Mouse (Mus musculus): ENCODE results near the gene Ptprn2.

Gene Ptprn2

DNA sequence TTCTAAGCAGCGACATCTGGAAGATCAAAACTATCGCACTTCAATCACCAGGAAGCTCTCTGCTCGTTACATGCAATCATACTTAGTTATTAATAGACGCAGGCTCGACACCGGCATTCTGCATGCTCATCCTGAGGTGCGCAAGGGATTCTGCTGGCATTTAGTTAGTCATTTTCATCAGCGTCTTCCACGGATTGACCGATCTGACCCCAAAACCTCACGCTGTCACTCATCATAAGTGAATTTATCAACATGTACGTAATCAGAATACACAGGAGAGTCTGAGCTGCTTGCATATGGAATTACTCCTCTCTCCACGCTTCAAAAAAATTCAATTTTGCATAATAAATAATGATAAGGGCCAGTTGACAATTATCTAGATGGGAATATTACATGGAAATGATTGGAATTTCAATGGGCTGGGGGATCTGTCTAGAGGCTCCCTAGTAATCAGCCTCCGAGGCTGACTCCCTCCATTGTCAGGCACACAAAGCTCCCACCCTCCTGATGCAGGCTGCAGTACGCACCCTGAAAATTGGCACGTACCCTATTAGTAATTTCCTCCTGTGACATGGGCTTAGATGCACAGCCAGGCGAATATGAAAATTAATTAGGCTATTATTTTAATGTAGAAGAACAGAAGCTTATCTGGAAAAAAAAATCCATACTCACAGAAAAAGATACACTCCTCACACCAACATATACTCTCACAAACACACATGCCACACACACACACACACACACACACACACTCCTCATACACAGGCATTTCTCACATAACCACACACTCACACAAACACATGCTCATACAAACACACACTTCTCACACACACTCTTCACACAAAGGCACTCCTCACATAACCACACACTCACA lies 819.5 kb downstream of the Ptprn2 start:
- no peak for DNase-seq (ENCODE audit: low read depth in 1 of 2, low spot score in 2 of 2)

DNA sequence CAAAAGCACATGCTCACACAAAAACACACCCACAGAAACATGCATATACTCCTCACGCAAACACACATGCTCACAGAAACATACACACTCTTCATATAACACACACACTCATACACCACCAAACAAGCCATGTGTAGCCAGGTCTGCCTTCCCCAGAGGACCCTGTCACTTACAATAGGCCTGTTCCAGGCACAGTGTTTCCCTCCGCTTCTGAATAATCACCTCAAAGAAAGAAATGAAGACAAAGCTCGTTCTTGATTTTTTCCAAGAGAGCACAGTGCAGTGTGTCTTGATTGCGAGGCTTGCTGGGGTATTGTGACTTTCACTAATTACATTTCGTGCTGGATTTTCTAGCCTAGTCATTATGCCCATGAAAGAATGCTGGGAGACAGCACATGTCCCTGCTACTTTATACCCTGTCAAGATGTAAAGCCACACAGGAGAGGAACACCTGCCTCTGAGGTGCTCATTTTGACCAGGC lies 820.1 kb downstream of the Ptprn2 start:
- no peak for DNase-seq (ENCODE audit: low read depth in 1 of 2, low spot score in 2 of 2)

DNA sequence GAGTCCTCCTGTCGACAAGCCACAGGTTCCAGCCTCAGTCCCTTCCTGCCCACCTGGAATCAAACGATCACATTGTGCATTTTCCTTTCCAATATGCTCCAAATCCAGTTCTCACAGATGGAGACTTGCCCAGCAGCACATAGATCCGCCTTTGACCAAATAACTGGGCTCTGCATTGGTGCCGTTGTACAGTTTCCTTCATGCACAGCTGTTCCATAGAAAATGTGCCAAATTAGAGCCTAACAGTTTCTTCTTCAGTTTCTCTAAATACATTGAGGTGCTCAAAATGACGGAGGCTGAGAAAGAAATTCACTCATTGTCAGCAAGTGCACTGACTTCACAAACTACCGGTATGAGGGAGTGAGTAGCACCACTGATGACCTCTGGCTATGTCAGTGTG lies 826.6 kb downstream of the Ptprn2 start:
- no peak for DNase-seq (ENCODE audit: low read depth in 1 of 2, low spot score in 2 of 2)

DNA sequence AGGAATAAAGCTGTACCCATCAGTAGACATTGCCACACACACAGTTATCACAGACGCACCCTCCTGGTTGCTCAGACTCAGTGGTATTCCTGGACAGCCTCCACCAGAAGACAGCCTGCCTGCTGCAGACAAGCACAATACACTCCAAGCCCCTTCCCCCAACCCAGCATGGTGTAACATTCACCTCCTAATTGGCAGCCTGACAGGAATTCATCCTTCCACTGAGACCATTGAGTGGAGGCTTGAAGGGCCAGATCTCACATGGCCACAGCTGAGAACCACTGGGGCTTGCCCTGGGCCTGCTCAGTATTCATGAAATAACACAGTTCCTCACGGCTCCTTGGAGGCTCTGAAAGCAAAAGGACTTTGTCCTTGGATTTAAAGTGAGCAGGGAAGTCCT lies 829.5 kb downstream of the Ptprn2 start:
- DNase-seq (ENCODE audit: low read depth in 1 of 2, low spot score in 2 of 2) = no peak

DNA sequence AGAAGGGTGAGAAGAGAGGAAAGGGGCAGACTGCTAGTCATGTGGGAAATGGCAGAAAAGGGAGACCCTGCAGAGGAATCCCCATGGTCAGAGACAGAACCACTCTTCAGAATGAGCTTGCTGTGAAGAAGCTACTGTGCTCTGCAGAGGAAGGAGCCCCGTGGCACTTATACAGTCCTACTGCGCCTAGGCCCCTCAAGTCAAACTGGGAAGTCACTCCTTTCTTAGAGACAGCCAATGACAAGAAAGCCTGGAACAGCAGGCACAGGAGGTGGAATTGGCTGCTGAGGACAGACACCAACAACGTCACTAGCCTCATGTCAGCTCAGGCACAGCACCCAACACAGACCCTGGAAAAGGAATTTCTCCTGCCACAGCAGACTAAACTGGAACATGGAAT lies 830.1 kb downstream of the Ptprn2 start:
- no peak for DNase-seq (ENCODE audit: low read depth in 1 of 2, low spot score in 2 of 2)

DNA sequence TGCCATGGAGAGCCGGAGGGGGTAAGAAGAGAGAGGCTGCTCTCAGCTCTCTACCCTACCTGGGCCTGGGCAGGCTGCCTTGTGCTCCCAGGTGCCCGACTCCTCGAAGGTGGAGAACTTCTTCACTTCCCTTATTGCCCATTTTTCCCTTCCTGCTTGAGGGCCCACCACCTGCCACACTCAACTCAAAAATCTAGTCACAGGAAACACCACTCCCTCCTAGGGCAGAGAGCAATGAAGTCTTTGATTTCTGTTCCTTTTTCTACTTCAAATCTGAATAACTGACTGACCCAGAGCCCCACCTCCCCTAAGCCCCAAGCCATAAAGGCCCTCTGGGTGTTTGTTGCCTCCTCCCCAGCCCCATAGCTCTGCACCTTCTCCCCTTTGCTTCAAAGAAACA lies 832.7 kb downstream of the Ptprn2 start:
- no peak for DNase-seq (ENCODE audit: low read depth in 1 of 2, low spot score in 2 of 2)

DNA sequence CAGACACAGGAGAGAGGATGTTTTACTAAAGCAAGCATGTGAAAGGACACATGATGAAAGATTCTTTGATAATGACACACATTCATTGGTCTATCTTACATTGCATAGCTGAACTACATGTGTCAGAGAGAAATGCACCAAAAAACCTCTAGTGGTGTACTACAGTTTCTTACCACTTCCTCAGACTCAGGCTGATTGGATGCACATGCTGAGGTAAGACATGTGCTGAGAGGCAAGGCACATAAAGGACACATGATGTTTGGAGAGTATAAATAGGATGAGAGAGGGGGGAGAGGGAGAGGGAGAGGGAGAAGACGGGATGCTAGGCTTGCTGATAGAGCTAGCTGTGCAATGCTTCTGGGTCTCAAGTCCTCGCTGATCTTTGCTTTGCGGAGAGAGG lies 837.5 kb downstream of the Ptprn2 start:
- no peak for DNase-seq (ENCODE audit: low read depth in 1 of 2, low spot score in 2 of 2)
